Mouse (Mus musculus) E14TG2a.4 (cell line): ENCODE results near the gene Lsm12.

Experiments
- CTCF ChIP-seq: conservative IDR thresholded peaks from 2 replicates; pipeline ENCODE4 v1.5.1; 2014; ENCODE audit warnings: low read length
- NANOG ChIP-seq: IDR thresholded peaks from 2 replicates; pipeline ENCODE4 v1.6.1; 2014; ENCODE audit warnings: borderline replicate concordance, low read length, mixed read lengths
- POU5F1 ChIP-seq: IDR thresholded peaks from 2 replicates; pipeline ENCODE4 v1.6.1; 2014; ENCODE audit warnings: low read length, borderline replicate concordance

DNA sequence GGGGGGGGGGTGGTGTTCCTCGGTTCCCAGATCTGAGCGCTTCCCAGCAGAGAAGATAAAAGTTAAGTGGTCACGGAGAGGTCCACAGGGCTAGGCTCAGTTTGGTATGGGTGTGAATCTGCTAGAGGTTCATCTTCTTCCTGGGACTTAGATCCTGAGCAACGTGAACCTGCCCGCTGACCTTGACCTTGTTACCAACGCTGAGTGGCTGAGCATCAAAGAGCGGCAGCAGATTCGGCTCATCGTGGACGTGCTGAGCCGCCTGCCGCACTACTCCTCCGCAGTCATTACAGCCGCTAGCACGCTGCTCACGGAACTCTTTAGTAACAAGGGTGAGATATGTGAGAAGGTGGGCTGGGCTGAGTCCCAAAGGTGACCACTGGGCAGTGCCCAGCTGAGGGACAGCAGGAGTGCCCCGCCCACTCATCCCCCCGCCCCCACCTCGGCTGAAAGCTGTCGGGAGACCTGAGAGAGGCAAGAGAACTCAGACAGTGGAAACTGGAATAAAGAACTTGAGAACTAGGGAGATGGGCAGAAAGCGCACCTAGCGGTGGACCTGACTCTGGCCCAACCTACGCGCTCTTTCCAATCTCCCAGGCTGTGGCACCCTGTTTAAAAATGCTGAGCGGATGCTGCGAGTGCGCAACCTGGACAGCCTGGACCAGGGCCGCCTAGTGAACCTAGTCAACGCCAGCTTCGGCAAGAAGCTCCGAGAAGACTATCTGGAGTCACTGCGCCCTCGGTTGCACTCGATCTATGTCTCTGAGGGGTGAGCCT is 37.7 kb downstream of the Lsm12 start:
- TF ChIP-seq CTCF (no peak), POU5F1 (no peak), NANOG (no peak)
